Mouse (Mus musculus): Measurements from ENCODE around the gene Fam172a.
A peak's percentile ranks its signal among the peaks of the same experiment; 100 is the strongest.

Gene Fam172a

GRCm38 (mm10) chr13:78102337-78102736 lies 400.5 kb downstream of the Fam172a start:
- DNase-seq (ENCODE audit: low spot score), result no peak

GRCm38 (mm10) chr13:78104851-78105250 lies 403.0 kb downstream of the Fam172a start:
- DNase-seq (ENCODE audit: low spot score), result no peak

- no peak for DNase-seq (ENCODE audit: low spot score)
Measured at GRCm38 (mm10) chr13:78110648-78111047, 408.8 kb downstream of the Fam172a start.

GRCm38 (mm10) chr13:78113978-78114377 lies 412.1 kb downstream of the Fam172a start:
- no peak for DNase-seq (ENCODE audit: low spot score)

- no peak for DNase-seq (ENCODE audit: low spot score)
Measured at GRCm38 (mm10) chr13:78118715-78119114, 416.9 kb downstream of the Fam172a start.

- DNase-seq (ENCODE audit: low spot score), result no peak
Measured at GRCm38 (mm10) chr13:78121991-78122390, 420.2 kb downstream of the Fam172a start.

GRCm38 (mm10) chr13:78123911-78124426 lies 422.1 kb downstream of the Fam172a start:
- no peak for DNase-seq (ENCODE audit: low spot score)

GRCm38 (mm10) chr13:78157465-78157864 lies 455.6 kb downstream of the Fam172a start:
- DNase-seq (ENCODE audit: low spot score), result no peak

GRCm38 (mm10) chr13:78162149-78162548 lies 460.3 kb downstream of the Fam172a start:
- no peak for DNase-seq (ENCODE audit: low spot score)

- DNase-seq (ENCODE audit: low spot score), result peak; percentile 69
Measured at GRCm38 (mm10) chr13:78163087-78163958, 461.5 kb downstream of the Fam172a start.

- no peak for DNase-seq (ENCODE audit: low spot score)
Measured at GRCm38 (mm10) chr13:78164941-78165340, 463.1 kb downstream of the Fam172a start.

- no peak for DNase-seq (ENCODE audit: low spot score)
Measured at GRCm38 (mm10) chr13:78168166-78168565, 466.3 kb downstream of the Fam172a start.

- peak; percentile 9 for DNase-seq (ENCODE audit: low spot score)
Measured at GRCm38 (mm10) chr13:78171320-78171719, 469.5 kb downstream of the Fam172a start.

- DNase-seq (ENCODE audit: low spot score), result no peak
Measured at GRCm38 (mm10) chr13:78171984-78172636, 470.3 kb downstream of the Fam172a start.

GRCm38 (mm10) chr13:78172861-78173260 lies 471.0 kb downstream of the Fam172a start:
- no peak for DNase-seq (ENCODE audit: low spot score)

- no peak for DNase-seq (ENCODE audit: low spot score)
Measured at GRCm38 (mm10) chr13:78174191-78174590, 472.4 kb downstream of the Fam172a start.

- no peak for DNase-seq (ENCODE audit: low spot score)
Measured at GRCm38 (mm10) chr13:78174891-78175290, 473.1 kb downstream of the Fam172a start.

GRCm38 (mm10) chr13:78175821-78176380 lies 474.1 kb downstream of the Fam172a start:
- no peak for DNase-seq (ENCODE audit: low spot score)

- no peak for DNase-seq (ENCODE audit: low spot score)
Measured at GRCm38 (mm10) chr13:78177381-78177950, 475.6 kb downstream of the Fam172a start.

GRCm38 (mm10) chr13:78178021-78178420 lies 476.2 kb downstream of the Fam172a start:
- DNase-seq (ENCODE audit: low spot score), result no peak

GRCm38 (mm10) chr13:78178771-78179170 lies 476.9 kb downstream of the Fam172a start:
- DNase-seq (ENCODE audit: low spot score), result no peak

All from testis, postnatal 14 days (tissue).